Mouse (Mus musculus) embryo, embryonic 10 days (tissue): ENCODE data around the gene Etv4.

Source experiments
- DNase-seq: peaks from one replicate; pipeline ENCODE4 v3.0.0-alpha.2; 2015; ENCODE audit warnings: low spot score

Etv4 gene

DNA sequence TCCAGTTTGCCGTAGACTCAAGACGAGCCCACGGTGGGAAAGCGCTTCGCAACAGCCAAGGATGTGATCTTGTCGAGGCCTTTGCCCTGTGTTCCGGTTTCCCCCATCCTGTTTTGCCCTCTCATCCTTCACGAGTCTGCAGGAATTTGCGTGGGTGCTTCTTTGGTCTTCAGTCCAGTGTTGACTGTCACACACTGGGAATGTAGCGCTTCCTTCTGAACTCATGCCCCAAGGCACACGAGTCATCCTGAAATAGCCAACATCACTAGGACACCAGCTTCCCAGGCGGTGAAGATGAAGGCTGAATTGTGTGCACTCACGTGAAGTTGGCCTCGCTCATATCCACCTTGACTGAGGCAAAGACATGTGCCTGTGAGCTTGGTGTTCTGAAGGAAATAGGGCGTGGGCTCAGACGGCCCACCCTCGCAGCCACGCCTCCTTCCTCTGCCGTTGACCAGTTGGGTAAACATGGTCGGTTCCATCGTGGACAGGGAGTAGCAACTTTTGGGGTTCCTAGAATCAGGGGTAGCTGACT, 65.1 kb downstream of the Etv4 start:
- no peak for DNase-seq
